ENCODE assay signal across 10 mouse cellular contexts in the genomic region with DNA sequence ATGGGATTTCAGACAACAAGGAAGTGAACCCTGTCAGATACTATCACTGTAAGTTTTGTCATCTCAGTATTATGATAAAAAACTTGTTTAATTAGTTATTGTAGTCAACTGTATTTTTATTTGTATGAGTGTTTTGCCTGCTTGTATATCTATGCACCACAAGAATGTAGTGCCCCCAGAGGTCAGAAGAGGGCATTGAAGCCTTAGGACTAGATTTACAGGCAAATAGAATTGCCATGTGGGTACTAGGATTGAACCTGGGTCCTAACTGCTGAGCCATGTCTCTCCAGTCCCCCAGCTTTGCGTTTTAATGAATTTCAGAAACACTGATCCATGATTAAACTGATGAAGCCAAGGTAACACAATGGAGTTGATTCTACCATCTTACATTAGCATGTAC. TPM values are rescaled to one million over a fixed set of nuclear protein-coding genes. Genes with fewer than 3 reads are reported as not detected.
DNase-seq lines count a peak whose midpoint lies in the region; ATAC-seq and TF ChIP-seq lines count a peak whose summit lies in the region.
"Had no signal": no experiment of that assay in that cellular context is flagged by ENCODE, and none has a peak within 500 bp of the region (broad histone marks: within the 10 kb centered on the region; RNA-seq: fewer than 3 reads in every experiment).

No protein-coding gene starts in this region.

- H3K4me1 ChIP-seq in hindbrain, postnatal 0 days (ENCODE audit: insufficient read depth, low read length): no peaks in the 10 kb centered on the region

- peak; percentile 59 for TF ChIP-seq CTCF in hindbrain, postnatal 0 days (IDR thresholded peaks at IDR 0.05; ENCODE audit: low read depth)

- no peaks in the 10 kb centered on the region for H3K27me3 ChIP-seq in hindbrain, postnatal 0 days (ENCODE audit: insufficient read depth, low read length)

- DNase-seq in adrenal gland, postnatal 14 days: peak; percentile 38
- DNase-seq in adrenal gland, adult 8-10 months: no peak
- DNase-seq in left cerebral cortex, postnatal 4 days: peak; percentile 12
- DNase-seq in left cerebral cortex, adult 18-20 months (ENCODE audit: low spot score in 2 of 2): no peak
- DNase-seq in hindbrain, postnatal 0 days (ENCODE audit: low spot score): peak; percentile 55
- no peak for DNase-seq in ovary, adult 18-20 months (ENCODE audit: low spot score)
- DNase-seq in urinary bladder, postnatal 14 days (ENCODE audit: low spot score): no peak

- no peaks in the 10 kb centered on the region for H3K9me3 ChIP-seq in hindbrain, postnatal 0 days (ENCODE audit: low read length)

- ATAC-seq in hindbrain, postnatal 0 days: 0 out of 2 replicates have a peak, but pooled peaks have one; percentile 49
- ATAC-seq in megakaryocyte progenitor cell, adult 5-6 weeks (replicated peaks; ENCODE audit: poor library complexity): peak; percentile 98

- intact Hi-C loops in left cerebral cortex, postnatal 4 days (cut with DNase I): no loop called here

- H3K4me3 ChIP-seq in hindbrain, postnatal 0 days (ENCODE audit: low read length): no peak overlapping the region
- H3K4me3 ChIP-seq: erythroblast, embryonic 14.5 days had no signal

- WGBS in hindbrain, postnatal 0 days: 68% methylated on average over 1 of the region's 1 CpGs

- H3K9ac ChIP-seq in hindbrain, postnatal 0 days (replicated peaks; ENCODE audit: low read length): no peak overlapping the region

- no peak overlapping the region for H3K27ac ChIP-seq in hindbrain, postnatal 0 days
- H3K27ac ChIP-seq: macrophage had no signal

- H3K36me3 ChIP-seq in hindbrain, postnatal 0 days (ENCODE audit: insufficient read depth, low read length): peaks cover 17% of the 10 kb centered on the region; the same call in 1 of the 2 replicates

- H3K4me2 ChIP-seq in hindbrain, postnatal 0 days (ENCODE audit: low read depth, low read length): no peak overlapping the region

RNA-seq across cellular contexts. Expression of a gene that starts 6.4 kb away (rescaled TPM):
- 10.7 and 12.3 TPM in 2 replicates for total RNA-seq in adrenal gland, postnatal 14 days (2021)
- 10 to 100 TPM; 10.8 to 12.1 (median 11.6) TPM for total RNA-seq in adrenal gland, adult 8-10 months (2022)
- 10 to 100 TPM; 12.6 to 14.7 TPM for total RNA-seq in left cerebral cortex, postnatal 4 days (2021)
- total RNA-seq in left cerebral cortex, adult 18-20 months (2021): 1 to 10 TPM; 6.3 to 7.9 TPM
- total RNA-seq in hindbrain, postnatal 0 days (2014; rRNA removed): 10.2 and 11.6 TPM in 2 replicates
- 20.2 and 20.9 TPM in 2 replicates for polyA plus RNA-seq in hindbrain, postnatal 0 days (2015; fragmentation: Nextera tagmentation; extraction: Ambion mirVana)
- total RNA-seq in megakaryocyte progenitor cell, adult 5-6 weeks (2015): 38.0 and 50.3 TPM in 2 replicates
- total RNA-seq in megakaryocyte progenitor cell, adult 5-6 weeks (2017): 31.2 and 37.1 TPM in 2 replicates

RNA-seq across cellular contexts. Expression of a gene that starts 7.3 kb away (rescaled TPM):
- total RNA-seq in adrenal gland, postnatal 14 days (2021): 71.3 and 73.5 TPM in 2 replicates
- total RNA-seq in adrenal gland, adult 8-10 months (2022): 10 to 100 TPM; 76.6 to 89.1 (median 83.4) TPM
- total RNA-seq in left cerebral cortex, postnatal 4 days (2021): 10 to 100 TPM; 92.1 to 99.3 TPM
- 100 to 1,000 TPM; 197 to 208 TPM for total RNA-seq in left cerebral cortex, adult 18-20 months (2021)
- total RNA-seq in hindbrain, postnatal 0 days (2014; rRNA removed): 65.7 and 72.7 TPM in 2 replicates
- 188 and 202 TPM in 2 replicates for polyA plus RNA-seq in hindbrain, postnatal 0 days (2015; fragmentation: Nextera tagmentation; extraction: Ambion mirVana)
- 68.3 and 83.4 TPM in 2 replicates for total RNA-seq in megakaryocyte progenitor cell, adult 5-6 weeks (2015)
- 64.3 and 66.6 TPM in 2 replicates for total RNA-seq in megakaryocyte progenitor cell, adult 5-6 weeks (2017)

RNA-seq across cellular contexts. Expression of a gene that starts 7.3 kb away (rescaled TPM):
- 51.5 and 51.8 TPM in 2 replicates for total RNA-seq in adrenal gland, postnatal 14 days (2021)
- 10 to 100 TPM; 47.9 to 54.8 (median 53.3) TPM for total RNA-seq in adrenal gland, adult 8-10 months (2022)
- 10 to 100 TPM; 66.7 to 67.4 TPM for total RNA-seq in left cerebral cortex, postnatal 4 days (2021)
- total RNA-seq in left cerebral cortex, adult 18-20 months (2021): 10 to 100 TPM; 30.2 to 32.8 TPM
- 39.2 and 41.0 TPM in 2 replicates for total RNA-seq in hindbrain, postnatal 0 days (2014; rRNA removed)
- 5.7 and 7.1 TPM in 2 replicates for polyA plus RNA-seq in hindbrain, postnatal 0 days (2015; fragmentation: Nextera tagmentation; extraction: Ambion mirVana)
- total RNA-seq in megakaryocyte progenitor cell, adult 5-6 weeks (2015): 23.0 and 27.3 TPM in 2 replicates
- 13.7 and 14.0 TPM in 2 replicates for total RNA-seq in megakaryocyte progenitor cell, adult 5-6 weeks (2017)

RNA-seq across cellular contexts. Expression of a gene that starts 52.1 kb away (rescaled TPM):
- 33.8 and 35.4 TPM in 2 replicates for total RNA-seq in adrenal gland, postnatal 14 days (2021)
- 10 to 100 TPM; 32.4 to 35.4 (median 32.6) TPM for total RNA-seq in adrenal gland, adult 8-10 months (2022)
- total RNA-seq in left cerebral cortex, postnatal 4 days (2021): 10 to 100 TPM; 19.2 to 20.9 TPM
- 10 to 100 TPM; 16.7 to 16.9 TPM for total RNA-seq in left cerebral cortex, adult 18-20 months (2021)
- 5.2 and 11.2 TPM in 2 replicates for total RNA-seq in hindbrain, postnatal 0 days (2014; rRNA removed)
- polyA plus RNA-seq in hindbrain, postnatal 0 days (2015; fragmentation: Nextera tagmentation; extraction: Ambion mirVana): 18.6 and 26.0 TPM in 2 replicates
- total RNA-seq in megakaryocyte progenitor cell, adult 5-6 weeks (2015): 59.4 and 80.0 TPM in 2 replicates
- total RNA-seq in megakaryocyte progenitor cell, adult 5-6 weeks (2017): 54.3 and 56.4 TPM in 2 replicates

Comparison
In these comparisons a context has a peak if more than half of its experiments do, and no peak if none do; other contexts are left out.
1. DNase-seq: peak in adrenal gland, postnatal 14 days (single experiment), left cerebral cortex, postnatal 4 days (single experiment) and hindbrain, postnatal 0 days (single experiment); none in adrenal gland, adult 8-10 months (single experiment), left cerebral cortex, adult 18-20 months (0 of 2), ovary, adult 18-20 months (single experiment) and urinary bladder, postnatal 14 days (single experiment).